Mouse (Mus musculus): ENCODE data around the gene Mapk3.

- TF ChIP-seq POLR2A (IDR thresholded peaks at IDR 0.05; ENCODE audit: extremely low read depth, insufficient read depth, low read length) (0 out of 2 replicates have a peak, but pooled peaks have one; percentile 7), CTCF (IDR thresholded peaks at IDR 0.05; ENCODE audit: low read depth, low read length) (peak; percentile 92)
These were observed 20.9 kb downstream of the Mapk3 start for GRCm38 (mm10) chr7:126779983-126780970.
